Mouse (Mus musculus) CH12.LX (cell line): ENCODE results near the gene Syde1. TPM values are rescaled to one million over a fixed set of nuclear protein-coding genes. Genes with fewer than 3 reads are reported as not detected.

Experiments used
- DNase-seq: peaks from one replicate; pipeline ENCODE4 v3.0.0-alpha.2; 2013; ENCODE audit errors: extremely low read depth
- H3K27ac ChIP-seq: 2 replicates; pipeline ENCODE4 v1.5.1; 2012; ENCODE audit warnings: low read depth, mild to moderate bottlenecking, control low read depth, moderate library complexity; ENCODE audit not compliant: insufficient read depth
- H3K27me3 ChIP-seq: replicated peaks from 2 replicates; pipeline ENCODE3; 2012; ENCODE audit warnings: inconsistent platforms
- H3K36me3 ChIP-seq, 2 experiments: replicated peaks in 1 of 2; 2 replicates each; pipeline versions ENCODE3 to v1.6.1; 2012; ENCODE audit warnings: inconsistent platforms in 1 of 2, low read length in 1 of 2, mild to moderate bottlenecking in 1 of 2, mixed read lengths in 1 of 2, moderate library complexity in 1 of 2; ENCODE audit not compliant: control insufficient read depth in 1 of 2, insufficient read depth in 1 of 2
- H3K4me1 ChIP-seq, 2 experiments: 2 replicates each; pipeline ENCODE4 v1.6.1; 2012; ENCODE audit warnings: inconsistent platforms in 1 of 2, moderate library complexity in 1 of 2; ENCODE audit not compliant: insufficient read depth in 2 of 2, control insufficient read depth in 1 of 2
- H3K4me2 ChIP-seq: 2 replicates; pipeline ENCODE4 v1.6.1; 2012; ENCODE audit warnings: low read depth, mild to moderate bottlenecking, control low read depth; ENCODE audit not compliant: poor library complexity, insufficient read depth, severe bottlenecking
- H3K4me3 ChIP-seq, 3 experiments: fragments of 150-350 bp in 1 of 3; sonication (generic) in 1 of 3; replicated peaks in 1 of 3; 2 replicates each; pipeline versions ENCODE3 to v1.5.1; 2011 to 2012; ENCODE audit warnings: low read depth in 2 of 3, low read length in 2 of 3, mild to moderate bottlenecking in 2 of 3, moderate library complexity in 2 of 3, control low read depth in 1 of 3, improper control_type of control experiment in 1 of 3, inconsistent platforms in 1 of 3, mixed read lengths in 1 of 3; ENCODE audit not compliant: poor library complexity in 1 of 3
- H3K79me2 ChIP-seq: replicated peaks from 2 replicates; pipeline ENCODE4 v1.6.1; 2012; ENCODE audit warnings: mild to moderate bottlenecking, moderate library complexity; ENCODE audit not compliant: control insufficient read depth, poor library complexity, insufficient read depth, severe bottlenecking; ENCODE audit errors: extremely low read depth
- H3K9ac ChIP-seq: 2 replicates; pipeline ENCODE4 v1.6.1; 2012; ENCODE audit warnings: low read depth, mild to moderate bottlenecking, control low read depth, moderate library complexity; ENCODE audit not compliant: insufficient read depth
- H3K9me3 ChIP-seq: replicated peaks from 2 replicates; pipeline ENCODE3; 2012; ENCODE audit warnings: low read length, inconsistent platforms, mixed read lengths
- CHD2 ChIP-seq: IDR thresholded peaks from 2 replicates; pipeline ENCODE4 v1.6.1; 2011; ENCODE audit warnings: low read length, improper control_type of control experiment
- CTCF ChIP-seq, 2 experiments: IDR thresholded peaks in 1 of 2; conservative IDR thresholded peaks in 1 of 2; 2 replicates each; pipeline ENCODE4 v1.5.1; 2011 to 2012; ENCODE audit warnings: low read depth in 2 of 2, low read length in 2 of 2, improper control_type of control experiment in 1 of 2, inconsistent platforms in 1 of 2, mild to moderate bottlenecking in 1 of 2, moderate library complexity in 1 of 2
- E2F4 ChIP-seq: IDR thresholded peaks from 2 replicates; pipeline ENCODE4 v1.6.1; 2011; ENCODE audit warnings: low read depth, low read length, improper control_type of control experiment; ENCODE audit not compliant: insufficient replicate concordance
- ELF1 ChIP-seq: IDR thresholded peaks from 2 replicates; pipeline ENCODE4 v1.6.1; 2014; ENCODE audit warnings: low read depth, mild to moderate bottlenecking, inconsistent platforms, low read length, improper control_type of control experiment
- ETS1 ChIP-seq: conservative IDR thresholded peaks from 2 replicates; pipeline ENCODE4 v1.6.1; 2012; ENCODE audit warnings: low read depth, mild to moderate bottlenecking, inconsistent platforms, low read length, improper control_type of control experiment, moderate library complexity
- JUN ChIP-seq: IDR thresholded peaks from 2 replicates; pipeline ENCODE4 v1.6.1; 2011; ENCODE audit warnings: low read depth, mild to moderate bottlenecking, low read length, improper control_type of control experiment, moderate library complexity; ENCODE audit not compliant: insufficient read depth
- JUND ChIP-seq: conservative IDR thresholded peaks from 2 replicates; pipeline ENCODE4 v1.6.1; 2011; ENCODE audit warnings: low read depth, low read length, improper control_type of control experiment
- MAFK ChIP-seq: IDR thresholded peaks from 2 replicates; pipeline ENCODE4 v1.6.1; 2011; ENCODE audit warnings: low read length, improper control_type of control experiment; ENCODE audit not compliant: insufficient replicate concordance
- MEF2A ChIP-seq: IDR thresholded peaks from 2 replicates; pipeline ENCODE4 v1.6.1; 2014; ENCODE audit warnings: low read depth, mild to moderate bottlenecking, inconsistent platforms, low read length, improper control_type of control experiment, borderline replicate concordance
- NELFE ChIP-seq: IDR thresholded peaks from 2 replicates; pipeline ENCODE4 v1.6.1; 2011; ENCODE audit warnings: low read depth, low read length, improper control_type of control experiment
- NRF1 ChIP-seq: IDR thresholded peaks from 2 replicates; pipeline ENCODE4 v1.6.1; 2014; ENCODE audit warnings: low read depth, mild to moderate bottlenecking, inconsistent platforms, low read length, improper control_type of control experiment, moderate library complexity
- PAX5 ChIP-seq: IDR thresholded peaks from 2 replicates; pipeline ENCODE4 v1.6.1; 2012; ENCODE audit warnings: low read length, inconsistent platforms, mixed read lengths
- POLR2A ChIP-seq: IDR thresholded peaks from 2 replicates; pipeline ENCODE4 v1.6.1; 2011; ENCODE audit warnings: low read depth, mild to moderate bottlenecking, improper control_type of control experiment, low read length
- POLR2AphosphoS2 ChIP-seq: IDR thresholded peaks from 2 replicates; pipeline ENCODE4 v1.6.1; 2011; ENCODE audit warnings: low read depth, low read length, improper control_type of control experiment
- RCOR1 ChIP-seq: conservative IDR thresholded peaks from 2 replicates; pipeline ENCODE4 v1.6.1; 2012; ENCODE audit warnings: low read depth, mild to moderate bottlenecking, inconsistent platforms, low read length, improper control_type of control experiment
- SIN3A ChIP-seq: IDR thresholded peaks from 2 replicates; pipeline ENCODE4 v1.6.1; 2012; ENCODE audit warnings: low read length, improper control_type of control experiment, inconsistent platforms
- UBTF ChIP-seq: IDR thresholded peaks from 2 replicates; pipeline ENCODE4 v1.6.1; 2012; ENCODE audit warnings: low read depth, mild to moderate bottlenecking, inconsistent platforms, low read length, improper control_type of control experiment, moderate library complexity
- USF1 ChIP-seq: IDR thresholded peaks from 2 replicates; pipeline ENCODE4 v1.6.1; 2014; ENCODE audit warnings: low read depth, mild to moderate bottlenecking, inconsistent platforms, low read length, improper control_type of control experiment
- USF2 ChIP-seq: conservative IDR thresholded peaks from 2 replicates; pipeline ENCODE4 v1.6.1; 2011; ENCODE audit warnings: low read depth, low read length, improper control_type of control experiment
- ZC3H11A ChIP-seq: IDR thresholded peaks from 2 replicates; pipeline ENCODE4 v1.6.1; 2012; ENCODE audit warnings: low read depth, mild to moderate bottlenecking, inconsistent platforms, low read length, improper control_type of control experiment
- ZNF384 ChIP-seq: IDR thresholded peaks from 2 replicates; pipeline ENCODE4 v1.6.1; 2012; ENCODE audit warnings: low read depth, low read length, improper control_type of control experiment, inconsistent platforms
- dilution Hi-C: fragments of 300-500 bp; cut with MboI; formaldehyde crosslinking; loops from 2 replicates; pipeline ENCODE4 v1.14.3; 2020; ENCODE audit warnings: low sequenced_read_pairs; ENCODE audit not compliant: extremely low pct_unique_long_range_greater_than_20kb, extremely low pct_ligation_motif_present
- in situ Hi-C: fragments of 300-500 bp; cut with MboI; formaldehyde crosslinking; loops from 3 replicates; pipeline ENCODE4 v1.14.3; 2019; ENCODE audit warnings: low sequenced_read_pairs, low pct_ligation_motif_present, low pct_unique_long_range_greater_than_20kb, mixed read lengths
- polyA plus RNA-seq: library from polyadenylated mRNA; unstranded; fragments of >175 nt; gene quantifications from 2 replicates; pipeline ENCODE4 v1.2.1, GENCODE M21; 2012; ENCODE audit warnings: low read depth; ENCODE audit not compliant: insufficient read length
- total RNA-seq, 2 experiments: library from RNA; depleted of rRNA; stranded (reverse); fragments of 300-350 nt in 1 of 2; fragments of >200 nt in 1 of 2; gene quantifications; 2 replicates each; pipeline ENCODE4 v1.2.3; 2012 to 2014

Gene Syde1
- total and polyA plus RNA-seq, 3 experiments: not detected

DNA sequence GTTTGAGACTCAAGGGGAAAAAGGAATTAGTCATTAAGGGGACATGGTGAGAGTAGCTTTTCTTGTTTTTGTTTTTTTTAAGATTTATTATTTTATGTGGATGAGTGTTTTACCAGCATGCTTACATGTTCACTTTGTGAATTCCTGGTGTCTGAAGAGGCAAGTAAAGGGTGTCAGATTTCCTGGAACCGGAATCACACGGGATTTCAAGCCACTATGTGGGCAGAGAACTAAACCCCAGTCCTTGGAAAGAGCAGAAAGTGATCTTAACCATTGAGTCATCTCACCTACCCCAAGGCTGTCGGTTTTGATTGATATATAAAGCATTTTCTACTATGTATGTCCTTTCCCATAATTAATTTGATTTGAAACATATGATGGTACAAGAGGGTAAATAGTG lies 22.1 kb downstream of the Syde1 start:
- H3K9me3 ChIP-seq: no peaks in the 10 kb centered on the region
- no peak for TF ChIP-seq RCOR1
- no peak for TF ChIP-seq USF1
- no peak for TF ChIP-seq NELFE
- TF ChIP-seq POLR2AphosphoS2: no peak
- no peak for TF ChIP-seq MEF2A
- no peak for TF ChIP-seq E2F4
- no peak for TF ChIP-seq JUND
- no peak for TF ChIP-seq ZC3H11A
- no peak for TF ChIP-seq PAX5
- no peak for TF ChIP-seq CTCF (conservative IDR thresholded peaks at IDR 0.05 in 1 of 2, IDR thresholded peaks at IDR 0.05 in 1 of 2; ENCODE audit: low read depth in 2 of 2, low read length in 2 of 2)
- TF ChIP-seq NRF1: no peak
- no peak for TF ChIP-seq SIN3A
- TF ChIP-seq CHD2: no peak
- no peak for TF ChIP-seq ZNF384
- no peak for TF ChIP-seq ETS1
- H3K4me1 ChIP-seq: peaks cover 5 to 13% of the 10 kb centered on the region in 2 experiments; a peak in 3 of 4 replicates
- peaks cover 39% of the 10 kb centered on the region for H3K27me3 ChIP-seq
- H3K27ac ChIP-seq: no peak overlapping the region
- dilution Hi-C loops: no loop called here
- no peak for DNase-seq
- no peaks in the 10 kb centered on the region for H3K79me2 ChIP-seq
- no peaks in the 10 kb centered on the region for H3K36me3 ChIP-seq
- no peak overlapping the region for H3K9ac ChIP-seq
- no peak overlapping the region for H3K4me3 ChIP-seq
- in situ Hi-C loops: no loop called here
- H3K4me2 ChIP-seq: no peak overlapping the region

GRCm38 (mm10) chr10:78569191-78569590 lies 22.6 kb downstream of the Syde1 start:
- Histone ChIP-seq H3K4me2 (no peak overlapping the region), H3K9ac (no peak overlapping the region), H3K36me3 (no peaks in the 10 kb centered on the region), H3K27ac (no peak overlapping the region), H3K79me2 (no peaks in the 10 kb centered on the region), H3K27me3 (peaks cover 39% of the 10 kb centered on the region), H3K4me1 (peaks cover 5 to 13% of the 10 kb centered on the region in 2 experiments; a peak in 3 of 4 replicates)
- no peak for DNase-seq
- TF ChIP-seq JUND (no peak), USF2 (no peak), RCOR1 (no peak), JUN (no peak), MAFK (no peak), ELF1 (no peak), SIN3A (no peak), PAX5 (no peak), NRF1 (no peak), UBTF (no peak), POLR2A (no peak)
- TF ChIP-seq, all 38 proteins: peak for 0
- in situ Hi-C loops (no loop called here), dilution Hi-C loops (no loop called here)
- Histone ChIP-seq H3K4me3 (no peak overlapping the region), H3K9me3 (no peaks in the 10 kb centered on the region)
